Mouse (Mus musculus): ENCODE results near the gene Lmln.

DNA sequence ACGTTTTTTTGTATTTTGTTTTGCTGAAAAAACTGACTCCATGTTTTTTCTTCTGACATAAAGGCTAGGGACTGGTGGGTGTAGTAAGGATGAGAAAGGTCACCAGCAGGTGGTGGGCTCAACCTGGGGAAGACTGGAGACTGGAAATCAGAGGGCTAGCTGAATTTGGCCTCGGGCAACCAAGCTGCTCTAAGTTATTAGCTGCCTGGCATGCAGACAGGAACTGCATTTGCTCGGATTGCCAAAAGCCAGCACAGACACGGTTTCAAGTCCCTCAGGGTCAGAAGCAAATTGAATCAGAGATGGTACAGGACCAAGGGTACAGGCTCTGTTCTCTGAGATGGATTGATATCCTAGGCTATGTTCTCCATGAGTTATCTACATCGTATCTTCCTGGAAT is 110.8 kb downstream of the Lmln start:
- TF ChIP-seq CHD2 (IDR thresholded peaks at IDR 0.05; ENCODE audit: low read depth, low read length) (no peak), ZNF384 (IDR thresholded peaks at IDR 0.05; ENCODE audit: low read depth, low read length) (no peak), ZC3H11A (IDR thresholded peaks at IDR 0.05; ENCODE audit: borderline replicate concordance, low read depth, low read length) (no peak)
